Mouse (Mus musculus) liver, embryonic 13.5 days (tissue): ENCODE measurements around the gene Selplg. TPM values are rescaled to one million over a fixed set of nuclear protein-coding genes. Genes with fewer than 3 reads are reported as not detected.
A peak's percentile ranks its signal among the peaks of the same experiment; 100 is the strongest.

Source experiments
- ATAC-seq: fragments of 200-750 bp; cut with Nextera tagmentation; 2 replicates; pipeline ENCODE4 v1.8.0; 2017; ENCODE audit warnings: low read depth, mild to moderate bottlenecking, moderate number of reproducible peaks, moderate library complexity
- DNase-seq: peaks from one replicate; pipeline ENCODE4 v3.0.0; 2022
- H3K27ac ChIP-seq: fragments of 300-500 bp; sonication (generic); 2 replicates; pipeline ENCODE4 v1.5.1; 2015; ENCODE audit warnings: moderate library complexity, mild to moderate bottlenecking, inconsistent platforms
- H3K27me3 ChIP-seq: fragments of 300-500 bp; sonication (generic); 2 replicates; pipeline ENCODE4 v1.6.1; 2015; ENCODE audit warnings: mild to moderate bottlenecking, inconsistent platforms
- H3K36me3 ChIP-seq: fragments of 300-500 bp; sonication (generic); 2 replicates; pipeline ENCODE4 v1.6.1; 2015; ENCODE audit warnings: mild to moderate bottlenecking, inconsistent platforms
- H3K4me1 ChIP-seq: fragments of 300-500 bp; sonication (generic); replicated peaks from 2 replicates; pipeline ENCODE4 v1.6.1; 2015; ENCODE audit warnings: inconsistent platforms
- H3K4me2 ChIP-seq: fragments of 300-500 bp; sonication (generic); 2 replicates; pipeline ENCODE4 v1.6.1; 2015; ENCODE audit warnings: inconsistent platforms, mild to moderate bottlenecking, moderate library complexity
- H3K4me3 ChIP-seq: fragments of 300-500 bp; sonication (generic); replicated peaks from 2 replicates; pipeline ENCODE4 v1.5.1; 2015; ENCODE audit warnings: mild to moderate bottlenecking, inconsistent platforms
- H3K9ac ChIP-seq: fragments of 300-500 bp; sonication (generic); 2 replicates; pipeline ENCODE4 v1.6.1; 2015; ENCODE audit warnings: mild to moderate bottlenecking, inconsistent platforms
- H3K9me3 ChIP-seq: fragments of 300-500 bp; sonication (generic); replicated peaks from 2 replicates; pipeline ENCODE4 v1.6.1; 2016; ENCODE audit warnings: inconsistent platforms
- WGBS: fragments of 180-500 bp; shearing (Covaris S2); methylation state at CpG from one replicate; pipeline ENCODE4 v1.1.7; 2015; ENCODE audit not compliant: insufficient replicate concordance; 5-methylcytosine and 5-hydroxymethylcytosine counted together
- polyA plus RNA-seq: library from polyadenylated mRNA; unstranded; fragments of >200 nt; fragmentation: Nextera tagmentation; extraction: Ambion mirVana; gene quantifications from 2 replicates; pipeline ENCODE4 v1.2.1, GENCODE M21; 2015

The Selplg gene
- polyA plus RNA-seq, 1 experiment from 2014 or later, result 11.6 TPM

GRCm38 (mm10) chr5:113806414-113806813, 26.0 kb downstream of the Selplg start:
- H3K4me2 ChIP-seq, result no peak overlapping the region
- no peak for ATAC-seq
- H3K27ac ChIP-seq, result no peak overlapping the region

DNA sequence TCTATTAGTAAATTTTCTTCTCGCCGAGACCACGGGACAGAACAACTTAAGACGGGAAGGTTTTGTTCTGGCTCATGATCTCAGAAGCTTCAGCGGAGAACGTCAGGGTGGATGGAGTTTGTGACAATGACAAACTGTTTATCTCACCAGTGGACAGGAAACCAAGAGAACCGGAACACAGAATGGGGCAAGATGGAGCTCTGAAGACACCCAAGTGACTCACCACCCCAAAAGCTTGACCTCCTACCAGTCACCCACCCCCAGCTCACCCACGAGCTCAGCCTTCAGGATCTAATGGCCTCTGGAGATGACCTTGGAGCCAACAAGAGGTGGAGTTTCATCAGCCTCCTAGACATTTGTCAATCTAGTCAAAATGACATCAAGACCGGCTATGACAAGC, 27.1 kb downstream of the Selplg start:
- Histone ChIP-seq H3K27me3 (no peaks in the 10 kb centered on the region; the same call in 1 of the 2 replicates), H3K36me3 (no peaks in the 10 kb centered on the region), H3K4me1 (peaks cover 18% of the 10 kb centered on the region), H3K9ac (no peak overlapping the region), H3K4me2 (no peak overlapping the region), H3K27ac (no peak overlapping the region), H3K9me3 (no peaks in the 10 kb centered on the region), H3K4me3 (no peak overlapping the region)
- no peak for DNase-seq
- ATAC-seq, result no peak
- 63% methylated on average over 9 of the region's 9 CpGs for WGBS

More at GRCm38 (mm10) chr5:113806414-113806813, 26.0 kb downstream of the Selplg start:
- H3K4me3 ChIP-seq, result no peak overlapping the region
- H3K9me3 ChIP-seq, result no peaks in the 10 kb centered on the region
- WGBS, result 11% methylated on average over 10 of the region's 10 CpGs
- H3K9ac ChIP-seq, result no peak overlapping the region
- DNase-seq, result no peak
- no peaks in the 10 kb centered on the region; the same call in 1 of the 2 replicates for H3K27me3 ChIP-seq
- H3K36me3 ChIP-seq, result no peaks in the 10 kb centered on the region
- H3K4me1 ChIP-seq, result peaks cover 14% of the 10 kb centered on the region

- DNase-seq (no peak), ATAC-seq (no peak)
- H3K9me3 ChIP-seq, result no peaks in the 10 kb centered on the region
- H3K4me1 ChIP-seq, result peaks cover 18% of the 10 kb centered on the region
- H3K27me3 ChIP-seq, result peaks cover 7% of the 10 kb centered on the region; the same call in 1 of the 2 replicates
- no peak overlapping the region for H3K27ac ChIP-seq
- no peak overlapping the region for H3K9ac ChIP-seq
- no peak overlapping the region for H3K4me3 ChIP-seq
- H3K4me2 ChIP-seq, result no peak overlapping the region
- WGBS, result 49% methylated on average over 7 of the region's 7 CpGs
- no peaks in the 10 kb centered on the region for H3K36me3 ChIP-seq
These were observed 28.0 kb downstream of the Selplg start for GRCm38 (mm10) chr5:113804395-113804966.

DNA sequence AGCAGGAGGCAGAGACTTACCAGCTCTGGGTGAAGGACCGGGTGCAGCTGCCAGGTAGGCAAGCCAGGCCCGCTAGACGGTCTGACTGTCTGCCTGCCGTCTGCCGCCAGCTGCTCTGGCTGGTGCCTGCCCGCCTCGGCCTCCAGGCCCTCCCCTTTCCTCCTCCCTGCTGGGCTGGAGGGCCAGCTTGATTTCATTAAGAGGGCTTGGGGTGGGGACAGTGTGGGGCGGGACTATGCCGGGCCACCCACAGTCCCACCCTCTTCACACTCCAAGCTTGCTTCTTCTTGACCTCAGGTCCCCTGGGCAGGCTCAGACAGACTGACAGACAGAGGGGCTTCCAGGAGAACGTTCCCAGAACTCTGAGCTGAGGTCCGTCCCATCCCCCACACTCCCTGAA, 32.2 kb downstream of the Selplg start, which contains the start of gene Tmem119:
Gene Tmem119, minus strand, starts transcription at position 237 of the 400 bp plus-strand sequence.
- peak; percentile 72 for ATAC-seq
- Histone ChIP-seq H3K9ac (no peak within 1 kb of the TSS), H3K27me3 (peaks cover 19% of the 10 kb centered on the region; the same call in 1 of the 2 replicates), H3K9me3 (no peaks in the 10 kb centered on the region), H3K27ac (no peak within 1 kb of the TSS), H3K36me3 (no peaks in the 10 kb centered on the region), H3K4me1 (peaks cover 27% of the 10 kb centered on the region), H3K4me3 (peak within 1 kb of the TSS; percentile 32), H3K4me2 (peak within 1 kb of the TSS; percentile 30)
- no peak for DNase-seq
- 3% methylated on average over 11 of the region's 11 CpGs for WGBS

DNA sequence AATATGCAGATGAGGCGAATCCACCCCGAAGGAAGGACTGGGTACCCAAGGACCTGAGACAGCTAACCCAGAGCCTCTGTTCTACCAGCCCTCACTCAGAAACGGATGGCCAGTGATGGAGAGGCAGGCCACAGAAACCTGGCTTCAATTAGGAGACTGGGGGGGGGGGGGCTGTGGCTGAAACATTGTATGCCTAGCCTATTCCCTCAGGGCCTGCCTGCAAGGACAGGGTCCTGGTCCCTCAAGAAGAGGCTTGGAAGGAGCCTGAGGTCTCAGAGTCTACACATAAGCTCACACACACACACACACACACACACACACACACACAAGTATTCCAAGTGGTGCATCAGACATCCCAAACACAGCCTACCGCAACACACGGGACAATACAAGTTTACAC, 32.8 kb downstream of the Selplg start:
- Histone ChIP-seq H3K27me3 (peaks cover 19% of the 10 kb centered on the region; the same call in 1 of the 2 replicates), H3K4me3 (peak overlapping the region; percentile 32), H3K36me3 (no peaks in the 10 kb centered on the region), H3K4me1 (peaks cover 26% of the 10 kb centered on the region), H3K4me2 (peak overlapping the region; percentile 30), H3K9ac (no peak overlapping the region), H3K9me3 (no peaks in the 10 kb centered on the region), H3K27ac (no peak overlapping the region)
- DNase-seq (no peak), ATAC-seq (no peak)
- WGBS, result 52% methylated on average over 5 of the region's 5 CpGs

GRCm38 (mm10) chr5:113798525-113798924, 33.9 kb downstream of the Selplg start:
- 42% methylated on average over 9 of the region's 9 CpGs for WGBS
- Histone ChIP-seq H3K4me3 (no peak overlapping the region), H3K27me3 (peaks cover 19% of the 10 kb centered on the region; the same call in 1 of the 2 replicates), H3K9ac (no peak overlapping the region), H3K4me2 (no peak overlapping the region), H3K27ac (no peak overlapping the region), H3K36me3 (no peaks in the 10 kb centered on the region), H3K9me3 (no peaks in the 10 kb centered on the region), H3K4me1 (peaks cover 19% of the 10 kb centered on the region)
- DNase-seq, result no peak
- ATAC-seq, result no peak

DNA sequence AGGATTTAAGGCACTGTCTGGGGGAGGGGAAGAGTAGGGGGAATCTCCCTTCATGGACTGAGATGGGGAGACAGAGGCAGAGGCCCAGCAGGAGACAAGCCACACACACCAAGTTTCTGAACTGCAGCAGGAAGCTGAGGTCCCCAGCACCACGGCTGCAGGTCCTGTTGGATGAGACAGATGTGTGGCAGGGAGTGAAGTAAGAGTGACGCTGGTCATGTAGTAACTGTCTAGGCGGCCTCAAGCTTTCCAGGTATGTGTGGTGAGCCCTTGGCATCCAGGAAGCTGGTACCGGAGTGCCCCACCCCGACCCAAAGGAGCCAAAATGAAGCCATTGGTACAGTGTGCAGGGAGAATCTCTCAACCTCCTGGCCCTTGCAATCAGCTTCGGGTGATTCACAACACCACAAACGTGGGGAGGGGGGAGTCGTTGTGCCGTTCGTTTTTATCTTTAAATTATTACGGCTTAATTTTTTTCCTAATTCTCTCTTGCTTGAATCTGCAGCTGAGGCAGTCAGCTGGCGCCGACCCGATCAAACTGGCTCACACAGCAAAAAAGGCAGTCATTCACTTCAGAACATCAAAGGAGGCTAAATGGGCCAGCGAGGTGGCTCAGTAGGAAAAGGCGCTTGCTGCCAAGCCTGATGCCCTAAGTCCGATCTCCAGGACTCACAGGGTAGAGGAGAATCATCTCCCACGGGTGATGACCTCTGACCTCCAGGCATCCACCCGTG, 35.1 kb downstream of the Selplg start:
- 29% methylated on average over 19 of the region's 19 CpGs for WGBS
- H3K9ac ChIP-seq, result no peak overlapping the region
- H3K9me3 ChIP-seq, result no peaks in the 10 kb centered on the region
- H3K4me3 ChIP-seq, result no peak overlapping the region
- peaks cover 19% of the 10 kb centered on the region; the same call in 1 of the 2 replicates for H3K27me3 ChIP-seq
- peak overlapping the region; percentile 34 for H3K4me2 ChIP-seq
- H3K36me3 ChIP-seq, result no peaks in the 10 kb centered on the region
- DNase-seq (no peak), ATAC-seq (no peak)
- peaks cover 19% of the 10 kb centered on the region for H3K4me1 ChIP-seq
- H3K27ac ChIP-seq, result peak overlapping the region; percentile 26

DNA sequence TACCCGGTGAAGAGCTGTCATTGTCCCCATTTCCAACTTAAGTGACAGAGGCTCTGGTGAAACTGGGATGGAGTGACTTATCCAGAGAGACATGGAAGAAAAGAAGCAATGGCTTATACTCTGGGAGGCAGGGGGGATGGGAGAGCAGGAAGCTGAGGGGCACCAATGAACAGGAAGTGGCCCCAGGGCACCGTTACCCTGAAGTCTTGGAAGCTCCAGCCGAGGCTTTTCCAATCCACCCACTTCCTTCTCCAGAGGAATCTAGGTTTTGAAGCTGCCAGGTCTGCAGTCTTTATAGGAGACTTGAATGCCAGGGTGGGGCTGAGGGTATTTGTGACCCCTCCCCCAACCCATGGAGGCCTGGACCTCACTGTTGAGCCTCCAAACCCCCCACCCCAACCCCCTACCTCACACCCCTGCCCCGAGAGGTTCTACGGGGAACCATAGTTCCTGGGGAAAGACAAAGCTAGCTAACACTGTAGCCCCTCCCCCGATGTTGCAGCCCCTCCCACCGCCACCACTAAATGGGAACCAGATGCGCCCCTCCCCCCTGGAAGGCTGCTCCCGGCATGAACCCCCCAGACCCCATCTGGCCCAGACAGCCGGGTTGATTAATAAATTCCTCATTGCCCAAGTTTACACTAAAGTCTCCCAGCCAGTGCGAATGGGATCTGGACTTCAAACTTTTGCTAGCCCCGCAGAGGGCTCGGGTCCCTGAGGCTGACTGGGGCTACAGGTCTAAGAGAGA, 35.9 kb downstream of the Selplg start:
- DNase-seq (no peak), ATAC-seq (no peak)
- Histone ChIP-seq H3K9ac (no peak overlapping the region), H3K9me3 (no peaks in the 10 kb centered on the region), H3K4me2 (peak overlapping the region; percentile 34; the same call in 1 of the 2 replicates), H3K4me1 (peaks cover 23% of the 10 kb centered on the region), H3K27ac (peak overlapping the region; percentile 26), H3K4me3 (no peak overlapping the region), H3K27me3 (peaks cover 19% of the 10 kb centered on the region; the same call in 1 of the 2 replicates), H3K36me3 (no peaks in the 10 kb centered on the region)
- 6% methylated on average over 13 of the region's 13 CpGs for WGBS

- Histone ChIP-seq H3K9ac (no peak overlapping the region), H3K36me3 (no peaks in the 10 kb centered on the region), H3K9me3 (no peaks in the 10 kb centered on the region), H3K4me2 (no peak overlapping the region), H3K4me3 (no peak overlapping the region), H3K27ac (no peak overlapping the region), H3K27me3 (no peaks in the 10 kb centered on the region), H3K4me1 (peaks cover 31% of the 10 kb centered on the region)
- no peak for DNase-seq
- peak; percentile 33; the same call in 1 of the 2 replicates for ATAC-seq
- 57% methylated on average over 16 of the region's 16 CpGs for WGBS
These were observed 41.0 kb downstream of the Selplg start for GRCm38 (mm10) chr5:113791197-113792095.

GRCm38 (mm10) chr5:113790453-113791196, 41.8 kb downstream of the Selplg start:
- DNase-seq (no peak), ATAC-seq (no peak)
- Histone ChIP-seq H3K4me1 (peaks cover 25% of the 10 kb centered on the region), H3K9me3 (no peaks in the 10 kb centered on the region), H3K27ac (no peak overlapping the region), H3K4me2 (no peak overlapping the region), H3K27me3 (no peaks in the 10 kb centered on the region), H3K9ac (no peak overlapping the region), H3K4me3 (no peak overlapping the region), H3K36me3 (no peaks in the 10 kb centered on the region)
- WGBS, result 33% methylated on average over 11 of the region's 11 CpGs
